Mouse (Mus musculus): Measurements from ENCODE around the gene Atp2b1.

GRCm38 (mm10) chr10:98972359-98972758 lies 58.2 kb downstream of the Atp2b1 start:
- TF ChIP-seq CTCF (IDR thresholded peaks at IDR 0.05 in 2 of 3, conservative IDR thresholded peaks at IDR 0.05 in 1 of 3; ENCODE audit: control insufficient read depth in 1 of 3, insufficient read depth in 1 of 3, low read depth in 2 of 3, low read length in 3 of 3, poor library complexity in 1 of 3, severe bottlenecking in 1 of 3) (no peak), EP300 (IDR thresholded peaks at IDR 0.05; ENCODE audit: low read depth in 1 of 2, low read length in 2 of 2) (no peak), POLR2A (IDR thresholded peaks at IDR 0.05; ENCODE audit: control insufficient read depth in 1 of 2, insufficient read depth in 1 of 2, low read depth in 1 of 2, low read length in 2 of 2, poor library complexity in 1 of 2) (no peak), ZNF384 (IDR thresholded peaks at IDR 0.05; ENCODE audit: low read depth, low read length) (no peak), TCF12 (IDR thresholded peaks at IDR 0.05; ENCODE audit: low read depth, low read length) (no peak), SMC3 (IDR thresholded peaks at IDR 0.05; ENCODE audit: low read depth, low read length) (no peak), TBP (IDR thresholded peaks at IDR 0.05; ENCODE audit: low read depth, low read length) (no peak), RAD21 (IDR thresholded peaks at IDR 0.05; ENCODE audit: low read depth, low read length) (no peak)
